Mouse (Mus musculus): Measurements from ENCODE around the gene Fam171a2. TPM values are rescaled to one million over a fixed set of nuclear protein-coding genes. Genes with fewer than 3 reads are reported as not detected.
A peak's percentile ranks its signal among the peaks of the same experiment; 100 is the strongest.
"Not testable (repeated sequence)": the region's sequence is repeated elsewhere in the genome, so short reads cannot be mapped to it uniquely, and the experiment has no call there.

The Fam171a2 gene
- polyA plus RNA-seq, 1 experiment from 2014 or later = 10.6 TPM

DNA sequence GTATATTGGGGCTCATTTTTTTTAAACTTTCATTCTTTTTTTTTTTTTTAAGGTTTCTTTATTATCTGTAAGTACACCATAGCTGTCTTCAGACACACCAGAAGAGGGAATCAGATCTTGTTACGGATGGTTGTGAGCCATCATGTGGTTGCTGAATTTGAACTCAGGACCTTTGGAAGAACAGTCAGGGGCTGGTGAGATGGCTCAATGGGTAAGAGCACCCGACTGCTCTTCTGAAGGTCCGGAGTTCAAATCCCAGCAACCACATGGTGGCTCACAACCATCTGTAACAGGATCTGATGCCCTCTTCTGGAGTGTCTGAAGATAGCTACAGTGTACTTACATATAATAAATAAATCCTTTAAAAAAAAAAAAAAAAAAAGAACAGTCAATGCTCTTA lies 37.1 kb downstream of the Fam171a2 start:
- H3K9ac ChIP-seq (ENCODE audit: low read length); DNase-seq (ENCODE audit: low spot score, missing footprints); H3K36me3 ChIP-seq (ENCODE audit: control insufficient read depth, insufficient read depth, low read length); H3K27me3 ChIP-seq (ENCODE audit: control insufficient read depth, insufficient read depth, low read length); H3K4me3 ChIP-seq (ENCODE audit: low read depth, low read length); H3K9me3 ChIP-seq (ENCODE audit: control insufficient read depth, low read length); H3K4me2 ChIP-seq; ATAC-seq (ENCODE audit: low FRiP score); H3K27ac ChIP-seq (ENCODE audit: low read depth, low read length): not testable (repeated sequence)
- H3K4me1 ChIP-seq (ENCODE audit: control insufficient read depth, insufficient read depth, low read length) = peaks cover 13% of the 10 kb centered on the region
- 85% methylated on average over 3 of the region's 3 CpGs for WGBS

DNA sequence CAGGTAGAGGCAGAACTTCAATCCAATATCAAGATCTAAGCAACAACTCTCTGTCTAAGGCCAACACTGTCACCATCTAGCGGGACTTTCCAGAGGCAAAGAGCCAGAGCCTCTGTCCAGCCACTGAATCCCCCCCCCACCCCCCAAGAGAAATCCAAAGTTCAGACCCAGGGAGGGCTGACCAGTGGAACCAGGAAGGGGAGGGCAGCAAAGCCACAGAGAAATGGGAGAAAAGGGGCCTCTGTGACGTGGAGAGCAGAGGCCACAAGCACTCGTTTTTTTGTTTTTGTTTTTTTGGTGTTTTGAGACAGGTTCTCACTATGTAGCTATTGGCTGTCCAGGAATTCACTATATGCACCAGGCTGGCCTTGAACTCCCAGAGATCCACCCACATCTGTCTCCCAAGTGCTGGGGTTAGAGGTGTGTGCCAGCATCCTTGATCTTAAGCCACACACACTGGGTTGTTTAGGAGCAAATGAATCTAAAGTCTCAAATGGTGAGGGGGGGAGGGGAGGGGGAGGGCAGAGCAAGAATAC lies 37.6 kb downstream of the Fam171a2 start:
- no peaks in the 10 kb centered on the region for H3K9me3 ChIP-seq (ENCODE audit: control insufficient read depth, low read length)
- H3K4me1 ChIP-seq (ENCODE audit: control insufficient read depth, insufficient read depth, low read length) = peaks cover 13% of the 10 kb centered on the region
- H3K9ac ChIP-seq (ENCODE audit: low read length) = no peak overlapping the region
- no peak overlapping the region for H3K4me2 ChIP-seq
- no peaks in the 10 kb centered on the region for H3K36me3 ChIP-seq (ENCODE audit: control insufficient read depth, insufficient read depth, low read length)
- H3K4me3 ChIP-seq (ENCODE audit: low read depth, low read length) = no peak overlapping the region
- 87% methylated on average over 3 of the region's 3 CpGs for WGBS
- DNase-seq (ENCODE audit: low spot score, missing footprints) (no peak), ATAC-seq (ENCODE audit: low FRiP score) (no peak)
- H3K27me3 ChIP-seq (ENCODE audit: control insufficient read depth, insufficient read depth, low read length) = no peaks in the 10 kb centered on the region
- no peak overlapping the region for H3K27ac ChIP-seq (ENCODE audit: low read depth, low read length)

DNA sequence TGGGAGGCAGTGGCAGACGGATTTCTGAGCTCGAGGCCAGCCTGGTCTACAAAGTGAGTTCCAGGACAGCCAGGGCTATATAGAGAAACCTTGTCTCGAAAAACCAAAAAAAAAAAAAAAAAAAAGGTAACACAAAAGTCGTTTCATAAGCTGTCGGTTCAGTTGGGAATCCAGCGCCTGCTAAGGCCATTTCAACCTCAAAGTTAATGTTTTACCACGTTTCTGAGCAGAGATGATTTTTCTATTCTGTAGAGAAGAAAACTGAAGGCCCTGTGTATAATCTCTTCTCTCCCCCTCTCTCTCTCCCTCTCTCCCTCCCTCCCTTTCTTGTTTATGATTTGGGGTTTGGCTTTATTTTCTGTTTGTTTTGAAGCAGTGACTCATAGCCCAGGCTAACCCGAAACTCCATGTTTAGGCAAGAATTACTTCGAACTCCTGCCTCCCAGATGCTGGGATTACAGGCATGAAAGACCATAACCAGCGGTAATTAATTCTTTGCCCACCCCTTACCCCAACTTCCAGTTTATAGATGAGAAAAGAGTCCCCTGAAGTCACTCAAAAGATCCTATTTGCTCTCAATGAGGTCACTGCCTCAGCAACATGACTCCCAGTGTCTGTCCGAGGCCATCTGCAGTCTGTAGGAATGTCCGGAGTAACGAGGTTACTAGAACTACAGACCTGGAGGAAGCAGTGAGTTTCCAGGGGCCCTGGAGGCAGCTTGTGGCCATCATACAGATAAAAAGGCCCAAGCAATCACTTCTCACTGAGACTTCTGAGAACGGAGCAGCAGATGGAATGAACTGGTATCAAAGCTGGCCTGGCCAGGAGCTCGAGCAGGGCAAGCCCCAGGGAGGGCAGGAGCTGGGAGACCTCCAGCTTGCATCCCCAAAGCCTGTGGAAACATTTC lies 38.3 kb downstream of the Fam171a2 start:
- H3K4me3 ChIP-seq (ENCODE audit: low read depth, low read length) = peak overlapping the region; percentile 81
- no peaks in the 10 kb centered on the region for H3K9me3 ChIP-seq (ENCODE audit: control insufficient read depth, low read length)
- no peak overlapping the region for H3K27ac ChIP-seq (ENCODE audit: low read depth, low read length)
- H3K4me1 ChIP-seq (ENCODE audit: control insufficient read depth, insufficient read depth, low read length) = peaks cover 13% of the 10 kb centered on the region
- peak overlapping the region; percentile 88 for H3K4me2 ChIP-seq
- H3K27me3 ChIP-seq (ENCODE audit: control insufficient read depth, insufficient read depth, low read length) = no peaks in the 10 kb centered on the region
- DNase-seq (ENCODE audit: low spot score, missing footprints) (no peak), ATAC-seq (ENCODE audit: low FRiP score) (no peak)
- H3K9ac ChIP-seq (ENCODE audit: low read length) = peak overlapping the region; percentile 20; the same call in 1 of the 2 replicates
- WGBS = 49% methylated on average over 15 of the region's 15 CpGs
- H3K36me3 ChIP-seq (ENCODE audit: control insufficient read depth, insufficient read depth, low read length) = 0 out of 2 replicates have a peak, but pooled peaks cover 5% of the 10 kb centered on the region

DNA sequence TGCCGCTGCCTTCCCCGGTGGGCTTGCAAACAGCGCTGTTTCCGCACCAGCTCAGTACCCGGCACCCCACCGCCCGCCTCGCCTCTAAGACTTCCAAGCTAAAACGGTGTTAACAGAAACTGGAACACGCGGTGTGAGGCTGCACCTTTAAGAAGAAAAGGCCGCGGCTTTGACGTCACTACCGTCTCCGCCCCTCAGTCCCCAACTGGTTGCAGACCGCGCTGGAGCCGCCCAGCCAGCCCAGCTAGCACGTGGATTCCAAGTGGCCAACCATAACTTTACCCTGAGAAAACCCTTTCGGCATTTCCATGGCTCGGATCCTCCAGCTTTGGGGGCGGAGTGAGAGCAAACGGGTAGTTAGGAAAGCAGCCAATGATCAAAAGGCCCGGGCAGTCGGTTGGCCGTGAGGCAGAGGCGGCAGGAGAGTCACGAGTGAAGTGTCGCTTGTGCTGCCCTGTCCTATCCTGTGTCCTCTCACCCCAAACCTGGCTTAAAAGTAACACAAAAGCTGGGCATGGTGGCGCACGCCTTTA lies 39.1 kb downstream of the Fam171a2 start:
- ATAC-seq (ENCODE audit: low FRiP score) = peak; percentile 92
- Histone ChIP-seq H3K27me3 (ENCODE audit: control insufficient read depth, insufficient read depth, low read length) (no peaks in the 10 kb centered on the region), H3K4me2 (peak overlapping the region; percentile 88), H3K36me3 (ENCODE audit: control insufficient read depth, insufficient read depth, low read length) (0 out of 2 replicates have a peak, but pooled peaks cover 5% of the 10 kb centered on the region), H3K4me3 (ENCODE audit: low read depth, low read length) (peak overlapping the region; percentile 81), H3K9ac (ENCODE audit: low read length) (peak overlapping the region; percentile 89; the same call in 1 of the 2 replicates), H3K4me1 (ENCODE audit: control insufficient read depth, insufficient read depth, low read length) (peaks cover 13% of the 10 kb centered on the region), H3K9me3 (ENCODE audit: control insufficient read depth, low read length) (no peaks in the 10 kb centered on the region), H3K27ac (ENCODE audit: low read depth, low read length) (peak overlapping the region; percentile 65)
- WGBS = under 1% methylated on average over 32 of the region's 32 CpGs
- peak; percentile 99 for DNase-seq (ENCODE audit: low spot score, missing footprints)

DNA sequence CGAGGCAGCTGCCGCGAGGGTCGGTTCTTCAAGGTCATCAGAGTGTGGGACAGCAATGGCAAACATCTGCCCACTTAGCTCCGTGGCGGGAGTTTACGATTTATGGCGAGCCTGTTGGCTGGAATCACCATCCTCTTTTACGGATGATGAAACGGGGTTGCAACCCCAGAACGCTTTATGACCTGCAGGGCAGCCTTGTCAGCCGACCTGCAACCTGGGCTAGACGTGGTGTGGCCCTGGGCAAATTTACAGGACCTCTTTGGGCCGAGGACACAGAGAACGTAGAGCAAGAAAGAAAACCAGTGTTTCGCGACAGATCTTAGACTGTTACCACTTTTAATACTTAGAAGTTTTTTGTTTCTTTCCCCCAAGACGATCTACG lies 39.7 kb downstream of the Fam171a2 start, which contains the start of gene Slc25a39:
TSS of gene Slc25a39 (minus strand) at position 113 of the 382 bp plus-strand sequence.
- Histone ChIP-seq H3K9ac (ENCODE audit: low read length) (peak within 1 kb of the TSS; percentile 89), H3K4me3 (ENCODE audit: low read depth, low read length) (peak within 1 kb of the TSS; percentile 81), H3K36me3 (ENCODE audit: control insufficient read depth, insufficient read depth, low read length) (peaks cover 9% of the 10 kb centered on the region; the same call in 1 of the 2 replicates), H3K4me2 (peak within 1 kb of the TSS; percentile 88), H3K27me3 (ENCODE audit: control insufficient read depth, insufficient read depth, low read length) (no peaks in the 10 kb centered on the region), H3K9me3 (ENCODE audit: control insufficient read depth, low read length) (no peaks in the 10 kb centered on the region), H3K4me1 (ENCODE audit: control insufficient read depth, insufficient read depth, low read length) (peaks cover 13% of the 10 kb centered on the region), H3K27ac (ENCODE audit: low read depth, low read length) (peak within 1 kb of the TSS; percentile 65)
- DNase-seq (ENCODE audit: low spot score, missing footprints) (no peak), ATAC-seq (ENCODE audit: low FRiP score) (no peak)
- WGBS = 1% methylated on average over 19 of the region's 19 CpGs

DNA sequence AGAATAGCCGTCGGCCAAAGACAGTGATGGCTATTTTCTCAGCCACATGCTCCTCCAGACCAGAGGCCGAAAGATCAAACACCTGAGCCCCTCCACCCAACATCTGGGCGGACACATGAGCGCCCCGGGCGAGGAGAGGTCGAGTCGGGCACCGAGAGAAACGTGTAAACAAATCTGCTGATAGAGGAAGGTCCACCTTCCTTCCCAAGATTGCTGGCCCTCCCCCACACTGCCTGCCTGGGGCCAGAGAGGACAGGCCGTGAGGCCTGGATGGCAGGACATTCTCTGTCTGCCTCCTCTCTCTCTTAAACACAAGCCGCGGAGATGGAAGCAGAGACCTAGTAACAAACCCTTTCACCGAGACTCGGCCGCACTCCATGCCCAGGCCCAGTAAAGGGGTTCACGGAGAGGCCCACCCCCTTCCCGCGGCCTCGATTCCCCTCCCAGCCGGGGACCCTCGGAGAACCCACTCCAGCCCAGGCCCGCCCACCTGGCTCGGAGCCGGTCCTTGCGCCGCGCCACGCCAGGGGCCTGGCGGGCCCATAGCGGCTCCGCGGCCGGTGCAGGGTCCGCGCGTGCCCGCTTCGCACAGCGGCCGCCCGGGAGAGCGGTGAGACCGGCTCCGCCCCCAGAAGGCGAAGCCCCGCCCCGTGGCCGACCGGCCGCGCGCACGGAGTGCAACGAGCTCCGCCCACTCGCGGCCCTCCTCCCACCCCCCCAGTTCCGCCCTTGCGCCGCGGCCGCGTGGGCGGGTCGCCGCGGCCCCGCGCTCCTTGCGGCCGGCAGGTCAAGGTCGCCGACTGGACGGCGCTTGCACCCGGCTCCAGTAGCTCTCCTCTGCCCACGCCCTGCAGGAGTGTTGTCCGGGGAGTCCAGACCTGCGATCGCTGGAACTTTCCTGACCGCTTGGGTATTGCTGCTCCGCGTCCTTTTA lies 40.3 kb downstream of the Fam171a2 start:
- Histone ChIP-seq H3K4me3 (ENCODE audit: low read depth, low read length) (peak overlapping the region; percentile 81), H3K4me2 (peak overlapping the region; percentile 88), H3K4me1 (ENCODE audit: control insufficient read depth, insufficient read depth, low read length) (peaks cover 13% of the 10 kb centered on the region), H3K27ac (ENCODE audit: low read depth, low read length) (peak overlapping the region; percentile 65), H3K27me3 (ENCODE audit: control insufficient read depth, insufficient read depth, low read length) (no peaks in the 10 kb centered on the region), H3K36me3 (ENCODE audit: control insufficient read depth, insufficient read depth, low read length) (peaks cover 9% of the 10 kb centered on the region; the same call in 1 of the 2 replicates), H3K9me3 (ENCODE audit: control insufficient read depth, low read length) (no peaks in the 10 kb centered on the region), H3K9ac (ENCODE audit: low read length) (peak overlapping the region; percentile 89)
- ATAC-seq (ENCODE audit: low FRiP score) (peak; percentile 73), DNase-seq (ENCODE audit: low spot score, missing footprints) (peak; percentile 99)
- under 1% methylated on average over 80 of the region's 85 CpGs for WGBS

DNA sequence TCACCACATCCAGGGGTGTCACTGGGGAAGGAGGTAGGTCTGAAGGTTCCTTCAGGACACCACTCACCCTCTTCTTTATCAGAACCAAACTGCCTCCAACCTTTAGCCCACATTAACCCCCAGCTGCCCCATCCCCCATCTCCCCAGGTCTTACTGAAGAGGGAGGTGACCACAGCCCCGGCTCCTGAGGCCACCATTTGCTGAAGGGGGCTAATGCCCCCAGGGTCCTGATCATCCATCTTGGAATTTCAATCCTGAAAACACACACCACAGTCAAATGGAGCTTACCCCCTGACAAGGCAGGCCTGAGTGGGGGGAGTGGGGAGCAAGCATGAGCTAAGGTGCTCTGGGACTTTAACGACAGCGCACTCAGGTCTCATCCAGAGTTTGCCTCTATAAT lies 41.1 kb downstream of the Fam171a2 start:
- H3K4me1 ChIP-seq (ENCODE audit: control insufficient read depth, insufficient read depth, low read length) = peaks cover 15% of the 10 kb centered on the region
- WGBS = 14% methylated on average over 3 of the region's 3 CpGs
- ATAC-seq (ENCODE audit: low FRiP score) = no peak

DNA sequence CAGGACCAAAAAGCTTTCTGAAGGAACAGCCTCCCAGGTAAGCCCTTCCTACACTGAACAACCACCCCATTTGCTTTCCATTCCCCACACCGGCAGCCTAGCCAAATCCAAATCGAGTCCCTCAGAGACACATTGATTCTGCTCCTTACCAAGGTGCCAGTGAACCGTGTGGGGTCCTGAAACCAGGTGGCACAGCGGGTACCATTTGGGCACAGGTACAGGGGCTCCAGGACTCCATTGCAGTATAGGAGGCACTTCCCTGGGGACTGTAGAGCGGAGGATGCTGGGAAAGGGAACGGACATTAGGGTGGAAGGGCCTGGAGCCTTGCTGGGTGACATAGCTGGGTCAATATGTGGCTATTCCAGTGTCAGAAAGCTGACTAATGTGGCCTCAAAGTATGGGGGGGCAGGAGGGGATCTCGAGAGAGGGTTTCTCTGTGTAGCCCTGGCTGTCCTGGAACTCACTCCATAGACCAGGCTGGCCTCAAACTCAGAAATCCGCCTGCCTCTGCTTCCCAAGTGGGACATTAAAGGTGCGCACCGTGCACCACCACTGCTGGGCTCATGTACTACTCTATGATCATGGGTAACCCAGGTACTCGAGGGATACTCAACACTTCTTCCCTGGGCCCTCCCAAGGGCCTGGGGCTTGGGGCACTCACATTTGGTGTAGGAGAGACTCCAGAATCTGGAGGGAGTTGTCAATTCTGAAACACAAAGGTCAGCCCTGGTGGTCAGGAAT lies 41.8 kb downstream of the Fam171a2 start:
- no peak overlapping the region for H3K27ac ChIP-seq (ENCODE audit: low read depth, low read length)
- no peak for DNase-seq (ENCODE audit: low spot score, missing footprints)

More for the DNA sequence above, 41.1 kb downstream of the Fam171a2 start:
- peak overlapping the region; percentile 89 for H3K9ac ChIP-seq (ENCODE audit: low read length)
- H3K27ac ChIP-seq (ENCODE audit: low read depth, low read length) = peak overlapping the region; percentile 65; the same call in 1 of the 2 replicates
- peaks cover 9% of the 10 kb centered on the region; the same call in 1 of the 2 replicates for H3K36me3 ChIP-seq (ENCODE audit: control insufficient read depth, insufficient read depth, low read length)
- H3K4me2 ChIP-seq = peak overlapping the region; percentile 88
- H3K9me3 ChIP-seq (ENCODE audit: control insufficient read depth, low read length) = no peaks in the 10 kb centered on the region
- H3K4me3 ChIP-seq (ENCODE audit: low read depth, low read length) = peak overlapping the region; percentile 81
- no peaks in the 10 kb centered on the region for H3K27me3 ChIP-seq (ENCODE audit: control insufficient read depth, insufficient read depth, low read length)
- DNase-seq (ENCODE audit: low spot score, missing footprints) = no peak

More for the DNA sequence above, 41.8 kb downstream of the Fam171a2 start:
- WGBS = 88% methylated on average over 11 of the region's 11 CpGs
- H3K27me3 ChIP-seq (ENCODE audit: control insufficient read depth, insufficient read depth, low read length) = no peaks in the 10 kb centered on the region; the same call in 1 of the 2 replicates
- 0 out of 2 replicates have a peak overlapping the region, but pooled peaks have one; percentile 89 for H3K9ac ChIP-seq (ENCODE audit: low read length)
- H3K4me1 ChIP-seq (ENCODE audit: control insufficient read depth, insufficient read depth, low read length) = peaks cover 15% of the 10 kb centered on the region
- H3K4me2 ChIP-seq = peak overlapping the region; percentile 88
- no peak for ATAC-seq (ENCODE audit: low FRiP score)
- H3K36me3 ChIP-seq (ENCODE audit: control insufficient read depth, insufficient read depth, low read length) = peaks cover 9% of the 10 kb centered on the region; the same call in 1 of the 2 replicates
- peak overlapping the region; percentile 81 for H3K4me3 ChIP-seq (ENCODE audit: low read depth, low read length)
- no peaks in the 10 kb centered on the region for H3K9me3 ChIP-seq (ENCODE audit: control insufficient read depth, low read length)
